Comparison of ENCODE assay signal across 13 mouse cellular contexts in genomic region chr15:80314731-80315130, GRCm38 (mm10). TPM values are rescaled to one million over a fixed set of nuclear protein-coding genes. Genes with fewer than 3 reads are reported as not detected.
DNase-seq lines count a peak whose midpoint lies in the region; ATAC-seq and TF ChIP-seq lines count a peak whose summit lies in the region.
"Had no signal": no experiment of that assay in that cellular context is flagged by ENCODE, and none has a peak within 500 bp of the region (broad histone marks: within the 10 kb centered on the region; RNA-seq: fewer than 3 reads in every experiment).

No protein-coding gene starts in this region.

- ATAC-seq in embryonic facial prominence, embryonic 11.5 days (replicated peaks; ENCODE audit: insufficient number of reproducible peaks, low FRiP score, low TSS enrichment, low read depth) = peak; percentile 66; the same call in 1 of the 2 replicates
- ATAC-seq in hindbrain, embryonic 14.5 days (ENCODE audit: low FRiP score) = peak; percentile 53; the same call in 1 of the 2 replicates
- peak; percentile 49; the same call in 1 of the 2 replicates for ATAC-seq in midbrain, postnatal 0 days (ENCODE audit: low FRiP score)
- ATAC-seq in liver, embryonic 12.5 days = no peak
- ATAC-seq: CD4-positive, CD25-positive, alpha-beta regulatory T cell, adult 4 months had no signal

- DNase-seq in left cerebral cortex, postnatal 10 days (ENCODE audit: extremely low spot score in 1 of 2, low spot score in 2 of 2) = peak; percentile 36 to 66
- DNase-seq in left cerebral cortex, adult 18-20 months (ENCODE audit: low spot score in 2 of 2) = no peak
- peak; percentile 14 for DNase-seq in embryonic facial prominence, embryonic 11.5 days (ENCODE audit: low spot score)
- DNase-seq in hindbrain, embryonic 14.5 days (ENCODE audit: low spot score) = no peak
- DNase-seq in midbrain, postnatal 0 days (ENCODE audit: low spot score) = peak; percentile 61
- no peak for DNase-seq in layer of hippocampus, adult 9-10 months (ENCODE audit: low spot score)
- DNase-seq in thymus, postnatal 25 days = no peak
- DNase-seq: kidney, adult 2 months; liver, embryonic 13.5 days had no signal

- no peaks in the 10 kb centered on the region for H3K27me3 ChIP-seq in embryonic facial prominence, embryonic 11.5 days (ENCODE audit: control insufficient read depth, insufficient read depth, low read length)
- H3K27me3 ChIP-seq in hindbrain, embryonic 14.5 days (ENCODE audit: control insufficient read depth, insufficient read depth, low read length) = no peaks in the 10 kb centered on the region
- H3K27me3 ChIP-seq in midbrain, postnatal 0 days (ENCODE audit: insufficient read depth, low read length) = no peaks in the 10 kb centered on the region
- H3K27me3 ChIP-seq in liver, embryonic 12.5 days (replicated peaks) = no peaks in the 10 kb centered on the region
- H3K27me3 ChIP-seq: liver, embryonic 13.5 days had no signal

- H3K4me1 ChIP-seq in embryonic facial prominence, embryonic 11.5 days (ENCODE audit: control insufficient read depth, insufficient read depth, low read length) = peaks cover 5% of the 10 kb centered on the region; the same call in 1 of the 2 replicates
- peaks cover 15% of the 10 kb centered on the region; the same call in 1 of the 2 replicates for H3K4me1 ChIP-seq in hindbrain, embryonic 14.5 days (replicated peaks; ENCODE audit: control insufficient read depth, insufficient read depth, low read length)
- no peaks in the 10 kb centered on the region; the same call in 1 of the 2 replicates for H3K4me1 ChIP-seq in midbrain, postnatal 0 days (ENCODE audit: insufficient read depth, low read length)
- H3K4me1 ChIP-seq in liver, embryonic 12.5 days = no peaks in the 10 kb centered on the region
- H3K4me1 ChIP-seq: liver, embryonic 13.5 days had no signal

- WGBS in embryonic facial prominence, embryonic 11.5 days = 27% methylated on average over 7 of the region's 7 CpGs
- WGBS in hindbrain, embryonic 14.5 days = 5% methylated on average over 7 of the region's 7 CpGs
- WGBS in midbrain, postnatal 0 days = 14% methylated on average over 7 of the region's 7 CpGs
- 56% methylated on average over 7 of the region's 7 CpGs for WGBS in liver, embryonic 12.5 days (ENCODE audit: insufficient replicate concordance)

- no peak overlapping the region for H3K9ac ChIP-seq in embryonic facial prominence, embryonic 11.5 days (replicated peaks; ENCODE audit: low read length)
- H3K9ac ChIP-seq in hindbrain, embryonic 14.5 days = no peak overlapping the region
- H3K9ac ChIP-seq in midbrain, postnatal 0 days (replicated peaks; ENCODE audit: low read length, poor library complexity, severe bottlenecking) = no peak overlapping the region
- H3K9ac ChIP-seq in liver, embryonic 12.5 days = no peak overlapping the region
- H3K9ac ChIP-seq: liver, embryonic 13.5 days had no signal

- H3K9me3 ChIP-seq in embryonic facial prominence, embryonic 11.5 days (replicated peaks; ENCODE audit: control insufficient read depth, low read length) = no peaks in the 10 kb centered on the region
- no peaks in the 10 kb centered on the region for H3K9me3 ChIP-seq in hindbrain, embryonic 14.5 days (ENCODE audit: control insufficient read depth, low read length)
- no peaks in the 10 kb centered on the region for H3K9me3 ChIP-seq in midbrain, postnatal 0 days (ENCODE audit: low read length)
- H3K9me3 ChIP-seq in liver, embryonic 12.5 days (replicated peaks) = no peaks in the 10 kb centered on the region
- H3K9me3 ChIP-seq: heart, embryonic 10.5 days; liver, embryonic 13.5 days had no signal

- H3K36me3 ChIP-seq in embryonic facial prominence, embryonic 11.5 days (replicated peaks; ENCODE audit: control insufficient read depth, insufficient read depth, low read depth, low read length) = no peaks in the 10 kb centered on the region
- H3K36me3 ChIP-seq in hindbrain, embryonic 14.5 days (replicated peaks; ENCODE audit: control insufficient read depth, insufficient read depth) = no peaks in the 10 kb centered on the region
- H3K36me3 ChIP-seq in midbrain, postnatal 0 days (ENCODE audit: insufficient read depth, low read length) = no peaks in the 10 kb centered on the region
- no peaks in the 10 kb centered on the region for H3K36me3 ChIP-seq in liver, embryonic 12.5 days
- H3K36me3 ChIP-seq: heart, embryonic 10.5 days; liver, embryonic 13.5 days had no signal

- TF ChIP-seq CTCF in midbrain, postnatal 0 days (IDR thresholded peaks at IDR 0.05) = no peak

- no peak overlapping the region for H3K27ac ChIP-seq in embryonic facial prominence, embryonic 11.5 days (replicated peaks; ENCODE audit: low read depth, low read length)
- 0 out of 2 replicates have a peak overlapping the region, but pooled peaks have one; percentile 2 for H3K27ac ChIP-seq in hindbrain, embryonic 14.5 days
- no peak overlapping the region for H3K27ac ChIP-seq in midbrain, postnatal 0 days (ENCODE audit: low read depth, low read length)
- H3K27ac ChIP-seq in liver, embryonic 12.5 days = no peak overlapping the region
- H3K27ac ChIP-seq: heart, embryonic 10.5 days; liver, embryonic 13.5 days had no signal

- no peak overlapping the region for H3K4me3 ChIP-seq in embryonic facial prominence, embryonic 11.5 days (ENCODE audit: low read depth, low read length)
- H3K4me3 ChIP-seq in hindbrain, embryonic 14.5 days (replicated peaks; ENCODE audit: low read length) = no peak overlapping the region
- no peak overlapping the region for H3K4me3 ChIP-seq in midbrain, postnatal 0 days (ENCODE audit: low read depth, low read length)
- no peak overlapping the region for H3K4me3 ChIP-seq in liver, embryonic 12.5 days
- H3K4me3 ChIP-seq: heart, embryonic 10.5 days; liver, embryonic 13.5 days had no signal

- intact Hi-C loops in left cerebral cortex, postnatal 10 days (cut with DNase I) = no loop called here

- H3K4me2 ChIP-seq in embryonic facial prominence, embryonic 11.5 days (ENCODE audit: low read depth, low read length) = no peak overlapping the region
- no peak overlapping the region for H3K4me2 ChIP-seq in hindbrain, embryonic 14.5 days (replicated peaks)
- no peak overlapping the region for H3K4me2 ChIP-seq in midbrain, postnatal 0 days (ENCODE audit: low read depth, low read length, poor library complexity, severe bottlenecking)
- no peak overlapping the region for H3K4me2 ChIP-seq in liver, embryonic 12.5 days
- H3K4me2 ChIP-seq: liver, embryonic 13.5 days had no signal

RNA-seq across cellular contexts. Expression of gene Cacna1i, which starts 27.7 kb away (rescaled TPM):
- total RNA-seq in left cerebral cortex, postnatal 10 days (2021) = 10 to 100 TPM; 82.6 to 84.8 TPM
- 10 to 100 TPM; 58.9 to 60.7 TPM for total RNA-seq in left cerebral cortex, adult 18-20 months (2021)
- polyA plus RNA-seq in embryonic facial prominence, embryonic 11.5 days (2014; fragmentation: Nextera tagmentation; extraction: Ambion mirVana) = 0.11 TPM in 1 of 2 replicates, not detected in the other
- polyA plus RNA-seq in hindbrain, embryonic 14.5 days (2014; fragmentation: Nextera tagmentation; extraction: Ambion mirVana) = 0.80 and 0.86 TPM in 2 replicates
- total RNA-seq in midbrain, postnatal 0 days (2014; rRNA removed) = 14.6 and 23.2 TPM in 2 replicates
- polyA plus RNA-seq in midbrain, postnatal 0 days (2015; fragmentation: Nextera tagmentation; extraction: Ambion mirVana) = 0.65 and 1.1 TPM in 2 replicates
- 0.02 and 0.37 TPM in 2 replicates for polyA plus RNA-seq in liver, embryonic 12.5 days (2016; fragmentation: Nextera tagmentation; extraction: Ambion mirVana)
- total RNA-seq: common myeloid progenitor, adult 5-6 weeks had no signal
- polyA plus RNA-seq: CD4-positive, CD25-positive, alpha-beta regulatory T cell, adult 4 months; heart, embryonic 10.5 days; liver, embryonic 13.5 days had no signal

RNA-seq across cellular contexts. Expression of gene Rps19bp1, which starts 50.6 kb away (rescaled TPM):
- total RNA-seq in left cerebral cortex, postnatal 10 days (2021) = 10 to 100 TPM; 41.5 to 47.5 TPM
- total RNA-seq in left cerebral cortex, adult 18-20 months (2021) = 10 to 100 TPM; 41.9 to 42.4 TPM
- polyA plus RNA-seq in embryonic facial prominence, embryonic 11.5 days (2014; fragmentation: Nextera tagmentation; extraction: Ambion mirVana) = 81.3 and 83.1 TPM in 2 replicates
- 75.0 and 83.7 TPM in 2 replicates for polyA plus RNA-seq in hindbrain, embryonic 14.5 days (2014; fragmentation: Nextera tagmentation; extraction: Ambion mirVana)
- total RNA-seq in midbrain, postnatal 0 days (2014; rRNA removed) = 34.5 and 43.8 TPM in 2 replicates
- polyA plus RNA-seq in midbrain, postnatal 0 days (2015; fragmentation: Nextera tagmentation; extraction: Ambion mirVana) = 86.9 and 87.1 TPM in 2 replicates
- polyA plus RNA-seq in liver, embryonic 12.5 days (2016; fragmentation: Nextera tagmentation; extraction: Ambion mirVana) = 46.8 and 47.0 TPM in 2 replicates

RNA-seq across cellular contexts. Expression of gene Atf4, which starts 59.7 kb away (rescaled TPM):
- 100 to 1,000 TPM; 100 to 110 TPM for total RNA-seq in left cerebral cortex, postnatal 10 days (2021)
- 100 to 1,000 TPM; 126 to 133 TPM for total RNA-seq in left cerebral cortex, adult 18-20 months (2021)
- 120 and 123 TPM in 2 replicates for polyA plus RNA-seq in embryonic facial prominence, embryonic 11.5 days (2014; fragmentation: Nextera tagmentation; extraction: Ambion mirVana)
- polyA plus RNA-seq in hindbrain, embryonic 14.5 days (2014; fragmentation: Nextera tagmentation; extraction: Ambion mirVana) = 102 and 115 TPM in 2 replicates
- total RNA-seq in midbrain, postnatal 0 days (2014; rRNA removed) = 151 and 168 TPM in 2 replicates
- polyA plus RNA-seq in midbrain, postnatal 0 days (2015; fragmentation: Nextera tagmentation; extraction: Ambion mirVana) = 107 and 110 TPM in 2 replicates
- 141 and 145 TPM in 2 replicates for polyA plus RNA-seq in liver, embryonic 12.5 days (2016; fragmentation: Nextera tagmentation; extraction: Ambion mirVana)

Comparison
In these comparisons a context has a peak if more than half of its experiments do, and no peak if none do; other contexts are left out.
1. DNase-seq: peak in left cerebral cortex, postnatal 10 days (2 of 2), embryonic facial prominence, embryonic 11.5 days (single experiment) and midbrain, postnatal 0 days (single experiment); none in left cerebral cortex, adult 18-20 months (0 of 2), hindbrain, embryonic 14.5 days (single experiment), layer of hippocampus, adult 9-10 months (single experiment) and thymus, postnatal 25 days (single experiment).